Mouse (Mus musculus) midbrain, embryonic 10.5 days (tissue): ENCODE data around the gene Cit. TPM values are rescaled to one million over a fixed set of nuclear protein-coding genes. Genes with fewer than 3 reads are reported as not detected.

Source experiments
- DNase-seq: peaks from one replicate; pipeline ENCODE4 v3.0.0-alpha.2; 2017; ENCODE audit warnings: low spot score
- H3K27ac ChIP-seq: fragments of 300-500 bp; sonication (generic); replicated peaks from 2 replicates; pipeline ENCODE4 v1.5.1; 2016; ENCODE audit warnings: mild to moderate bottlenecking
- H3K27me3 ChIP-seq: fragments of 300-500 bp; sonication (generic); 2 replicates; pipeline ENCODE4 v1.6.1; 2016; ENCODE audit warnings: low read depth, mild to moderate bottlenecking; ENCODE audit not compliant: poor library complexity, severe bottlenecking
- H3K36me3 ChIP-seq: fragments of 300-500 bp; sonication (generic); 2 replicates; pipeline ENCODE4 v1.6.1; 2016; ENCODE audit warnings: mild to moderate bottlenecking, moderate library complexity
- H3K4me1 ChIP-seq: fragments of 300-500 bp; sonication (generic); 2 replicates; pipeline ENCODE4 v1.6.1; 2016
- H3K4me3 ChIP-seq: fragments of 300-500 bp; sonication (generic); 2 replicates; pipeline ENCODE4 v1.5.1; 2016; ENCODE audit warnings: mild to moderate bottlenecking, moderate library complexity
- H3K9me3 ChIP-seq: fragments of 300-500 bp; sonication (generic); replicated peaks from 2 replicates; pipeline ENCODE4 v1.6.1; 2016; ENCODE audit warnings: mild to moderate bottlenecking
- WGBS: fragments of 180-500 bp; shearing (Covaris S2); methylation state at CpG from one replicate; pipeline ENCODE4 v1.1.7; 2016; 5-methylcytosine and 5-hydroxymethylcytosine counted together
- polyA plus RNA-seq: library from polyadenylated mRNA; unstranded; fragments of >200 nt; fragmentation: Nextera tagmentation; extraction: Ambion mirVana; gene quantifications from 2 replicates; pipeline ENCODE4 v1.2.1, GENCODE M21; 2016

Cit gene
- polyA plus RNA-seq, 1 experiment from 2014 or later: 45.5 TPM

- Histone ChIP-seq H3K27me3 (no peaks in the 10 kb centered on the region), H3K4me3 (no peak overlapping the region), H3K27ac (no peak overlapping the region), H3K36me3 (peaks cover 87% of the 10 kb centered on the region), H3K4me1 (no peaks in the 10 kb centered on the region), H3K9me3 (no peaks in the 10 kb centered on the region)
- DNase-seq: no peak
- 78% methylated on average over 9 of the region's 9 CpGs for WGBS
Measured at GRCm38 (mm10) chr5:115897036-115897435, 52.0 kb downstream of the Cit start.

- Histone ChIP-seq H3K4me1 (peaks cover 45% of the 10 kb centered on the region), H3K36me3 (peaks cover 33% of the 10 kb centered on the region), H3K9me3 (no peaks in the 10 kb centered on the region), H3K27me3 (no peaks in the 10 kb centered on the region), H3K27ac (peak overlapping the region; percentile 58), H3K4me3 (peak overlapping the region; percentile 55)
- WGBS: 5% methylated on average over 38 of the region's 38 CpGs
- peak; percentile 49 for DNase-seq
Measured at GRCm38 (mm10) chr5:115907037-115908009, 62.2 kb downstream of the Cit start.

GRCm38 (mm10) chr5:115908251-115908650 lies 63.2 kb downstream of the Cit start:
- H3K4me1 ChIP-seq: peaks cover 45% of the 10 kb centered on the region
- no peaks in the 10 kb centered on the region for H3K27me3 ChIP-seq
- 19% methylated on average over 10 of the region's 10 CpGs for WGBS
- DNase-seq: peak; percentile 45
- peak overlapping the region; percentile 55 for H3K4me3 ChIP-seq
- H3K36me3 ChIP-seq: peaks cover 28% of the 10 kb centered on the region
- no peaks in the 10 kb centered on the region for H3K9me3 ChIP-seq
- H3K27ac ChIP-seq: no peak overlapping the region

GRCm38 (mm10) chr5:115908699-115909098 lies 63.6 kb downstream of the Cit start:
- Histone ChIP-seq H3K27ac (no peak overlapping the region), H3K4me1 (peaks cover 45% of the 10 kb centered on the region), H3K9me3 (no peaks in the 10 kb centered on the region), H3K36me3 (peaks cover 27% of the 10 kb centered on the region), H3K4me3 (peak overlapping the region; percentile 55), H3K27me3 (no peaks in the 10 kb centered on the region)
- no peak for DNase-seq
- WGBS: 65% methylated on average over 12 of the region's 12 CpGs

- Histone ChIP-seq H3K36me3 (peaks cover 31% of the 10 kb centered on the region), H3K27me3 (no peaks in the 10 kb centered on the region), H3K27ac (no peak overlapping the region), H3K9me3 (no peaks in the 10 kb centered on the region), H3K4me3 (no peak overlapping the region), H3K4me1 (peaks cover 45% of the 10 kb centered on the region)
- DNase-seq: no peak
- WGBS: 79% methylated on average over 11 of the region's 11 CpGs
Measured at GRCm38 (mm10) chr5:115909106-115909505, 64.0 kb downstream of the Cit start.

- H3K4me1 ChIP-seq: peaks cover 45% of the 10 kb centered on the region
- H3K27ac ChIP-seq: no peak overlapping the region
- WGBS: 72% methylated on average over 11 of the region's 11 CpGs
- DNase-seq: no peak
- H3K9me3 ChIP-seq: no peaks in the 10 kb centered on the region
- H3K27me3 ChIP-seq: no peaks in the 10 kb centered on the region
- peaks cover 36% of the 10 kb centered on the region for H3K36me3 ChIP-seq
- H3K4me3 ChIP-seq: no peak overlapping the region
Measured at GRCm38 (mm10) chr5:115910491-115910890, 65.4 kb downstream of the Cit start.

- WGBS: 91% methylated on average over 5 of the region's 5 CpGs
- peaks cover 6% of the 10 kb centered on the region; the same call in 1 of the 2 replicates for H3K4me1 ChIP-seq
- H3K4me3 ChIP-seq: no peak overlapping the region
- H3K36me3 ChIP-seq: peaks cover 40% of the 10 kb centered on the region
- no peaks in the 10 kb centered on the region for H3K9me3 ChIP-seq
- H3K27ac ChIP-seq: no peak overlapping the region
- no peak for DNase-seq
- H3K27me3 ChIP-seq: no peaks in the 10 kb centered on the region
Measured at GRCm38 (mm10) chr5:115915481-115915880, 70.4 kb downstream of the Cit start.

GRCm38 (mm10) chr5:115917960-115918359 lies 72.9 kb downstream of the Cit start:
- H3K4me3 ChIP-seq: no peak overlapping the region
- no peaks in the 10 kb centered on the region for H3K27me3 ChIP-seq
- no peak for DNase-seq
- 94% methylated on average over 4 of the region's 4 CpGs for WGBS
- H3K9me3 ChIP-seq: no peaks in the 10 kb centered on the region
- H3K27ac ChIP-seq: no peak overlapping the region
- peaks cover 11% of the 10 kb centered on the region for H3K4me1 ChIP-seq
- H3K36me3 ChIP-seq: peaks cover 19% of the 10 kb centered on the region

- no peaks in the 10 kb centered on the region for H3K9me3 ChIP-seq
- H3K27ac ChIP-seq: no peak overlapping the region
- peaks cover 17% of the 10 kb centered on the region for H3K36me3 ChIP-seq
- WGBS: 92% methylated on average over 23 of the region's 23 CpGs
- DNase-seq: no peak
- H3K4me3 ChIP-seq: no peak overlapping the region
- H3K27me3 ChIP-seq: no peaks in the 10 kb centered on the region
- peaks cover 11% of the 10 kb centered on the region for H3K4me1 ChIP-seq
Measured at GRCm38 (mm10) chr5:115918597-115919351, 73.7 kb downstream of the Cit start.

GRCm38 (mm10) chr5:115921990-115922389 lies 76.9 kb downstream of the Cit start:
- Histone ChIP-seq H3K9me3 (no peaks in the 10 kb centered on the region), H3K4me1 (peaks cover 11% of the 10 kb centered on the region), H3K27ac (no peak overlapping the region), H3K36me3 (peaks cover 27% of the 10 kb centered on the region), H3K4me3 (no peak overlapping the region), H3K27me3 (no peaks in the 10 kb centered on the region)
- DNase-seq: no peak
- 63% methylated on average over 9 of the region's 9 CpGs for WGBS

- no peak overlapping the region for H3K27ac ChIP-seq
- no peaks in the 10 kb centered on the region for H3K27me3 ChIP-seq
- DNase-seq: no peak
- H3K9me3 ChIP-seq: no peaks in the 10 kb centered on the region
- H3K4me3 ChIP-seq: no peak overlapping the region
- 93% methylated on average over 7 of the region's 7 CpGs for WGBS
- peaks cover 55% of the 10 kb centered on the region for H3K36me3 ChIP-seq
- peaks cover 11% of the 10 kb centered on the region for H3K4me1 ChIP-seq
Measured at GRCm38 (mm10) chr5:115924946-115925345, 79.9 kb downstream of the Cit start.

- H3K36me3 ChIP-seq: peaks cover 94% of the 10 kb centered on the region
- no peak overlapping the region for H3K4me3 ChIP-seq
- 85% methylated on average over 16 of the region's 16 CpGs for WGBS
- H3K9me3 ChIP-seq: no peaks in the 10 kb centered on the region; the same call in 1 of the 2 replicates
- DNase-seq: no peak
- no peaks in the 10 kb centered on the region for H3K4me1 ChIP-seq
- no peaks in the 10 kb centered on the region for H3K27me3 ChIP-seq
- no peak overlapping the region for H3K27ac ChIP-seq
Measured at GRCm38 (mm10) chr5:115928786-115929507, 83.9 kb downstream of the Cit start.
